Mouse (Mus musculus): Measurements from ENCODE around the gene Serpinf1.

DNA sequence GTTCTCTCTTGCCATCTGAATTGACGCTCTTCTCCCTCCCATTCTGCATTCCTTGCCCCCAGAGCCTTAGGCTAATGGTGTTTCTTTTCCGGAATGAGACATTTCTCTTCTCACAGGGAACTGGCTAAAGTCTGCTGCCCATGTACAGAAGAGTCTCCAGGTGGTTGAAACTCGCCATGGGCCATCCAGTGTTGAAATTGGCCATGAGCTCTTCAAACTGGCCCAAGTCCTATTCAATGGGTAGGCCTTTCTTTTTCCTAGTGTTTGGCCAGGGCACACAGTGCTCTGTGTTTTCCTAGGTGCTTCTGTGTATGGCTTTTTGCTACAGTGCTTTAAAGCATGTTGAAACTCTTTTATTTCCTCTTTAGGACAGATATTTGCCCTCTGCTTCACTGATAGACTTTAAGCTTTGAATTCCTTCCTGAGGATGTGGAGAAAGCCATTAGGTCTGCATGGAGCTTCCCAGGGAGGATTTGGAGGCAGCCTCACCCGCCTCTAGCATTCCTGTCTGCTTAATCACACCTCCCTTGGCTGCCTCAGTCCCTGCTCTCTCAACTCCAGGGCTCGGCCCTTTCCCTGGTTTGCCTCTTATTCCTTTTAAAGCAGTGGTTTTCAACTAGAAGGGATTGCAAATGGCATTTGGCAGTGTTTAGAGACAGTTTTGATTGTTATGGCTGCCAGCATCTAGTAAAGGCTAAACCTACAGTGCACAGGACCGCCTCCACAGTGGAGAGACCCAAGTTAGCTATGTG lies 19.0 kb downstream of the Serpinf1 start:
- TF ChIP-seq CTCF (IDR thresholded peaks at IDR 0.05; ENCODE audit: low read depth, low read length), result no peak
- TF ChIP-seq TAL1 (conservative IDR thresholded peaks at IDR 0.05; ENCODE audit: low read depth, low read length), result no peak
- TF ChIP-seq POLR2AphosphoS5 (IDR thresholded peaks at IDR 0.05; ENCODE audit: insufficient replicate concordance, low read depth, low read length), result no peak
- no peak for TF ChIP-seq GATA1 (IDR thresholded peaks at IDR 0.05; ENCODE audit: borderline replicate concordance, low read length)

All from G1E (cell line).